Mouse (Mus musculus) megakaryocyte, embryonic 14.5 days (primary cell): ENCODE measurements around the gene Nosip. TPM values are rescaled to one million over a fixed set of nuclear protein-coding genes. Genes with fewer than 3 reads are reported as not detected.
A peak's percentile ranks its signal among the peaks of the same experiment; 100 is the strongest.
"Not testable (repeated sequence)": the region's sequence is repeated elsewhere in the genome, so short reads cannot be mapped to it uniquely, and the experiment has no call there.

Source experiments
- H3K27me3 ChIP-seq: replicated peaks from 2 replicates; pipeline ENCODE3; 2012; ENCODE audit warnings: inconsistent platforms
- H3K36me3 ChIP-seq: replicated peaks from 2 replicates; pipeline ENCODE3; 2012; ENCODE audit warnings: low read length, inconsistent platforms, mixed read lengths
- H3K4me1 ChIP-seq: 2 replicates; pipeline ENCODE4 v1.6.1; 2012; ENCODE audit warnings: inconsistent platforms
- H3K4me3 ChIP-seq: replicated peaks from 2 replicates; pipeline ENCODE3; 2012; ENCODE audit warnings: moderate library complexity, mild to moderate bottlenecking, inconsistent platforms
- H3K9me3 ChIP-seq: 2 replicates; pipeline ENCODE4 v1.6.1; 2012; ENCODE audit warnings: inconsistent platforms
- FLI1 ChIP-seq: IDR thresholded peaks from 2 replicates; pipeline ENCODE4 v1.6.1; 2012; ENCODE audit warnings: low read length, inconsistent platforms, mixed read lengths
- GATA1 ChIP-seq: IDR thresholded peaks from 3 replicates; pipeline ENCODE4 v1.6.1; 2012; ENCODE audit warnings: mixed read lengths, low read length, inconsistent platforms, borderline replicate concordance
- polyA plus RNA-seq: library from polyadenylated mRNA; stranded (reverse); fragments of >175 nt; gene quantifications from 2 replicates; pipeline ENCODE4 v1.2.3, GENCODE M21; 2012; ENCODE audit warnings: low replicate concordance; ENCODE audit not compliant: insufficient read depth

The Nosip gene
- polyA plus RNA-seq, 1 experiment = 150 TPM

DNA sequence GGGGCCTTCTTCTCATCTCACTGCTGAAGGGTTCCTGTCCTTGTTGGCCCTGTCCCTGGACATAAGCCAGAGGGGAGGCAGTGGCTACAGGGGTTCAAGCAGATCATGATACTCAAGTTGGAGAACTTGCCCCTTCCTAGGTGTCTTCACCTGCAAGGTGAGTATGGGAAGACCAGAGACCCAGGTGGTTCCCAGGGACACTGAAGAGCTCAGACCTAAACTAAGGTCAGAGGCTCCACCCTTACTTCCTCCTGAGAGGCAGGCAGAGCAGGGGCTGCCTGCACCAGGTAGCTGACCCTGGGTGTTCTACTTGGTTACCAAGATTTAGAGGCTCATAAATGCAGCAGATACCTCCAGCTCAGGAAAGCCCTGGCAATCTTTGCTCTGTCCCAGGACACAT is 59.7 kb downstream of the Nosip start:
- no peaks in the 10 kb centered on the region for H3K9me3 ChIP-seq
- peak overlapping the region; percentile 73 for H3K4me3 ChIP-seq
- H3K4me1 ChIP-seq = peaks cover 77% of the 10 kb centered on the region
- TF ChIP-seq FLI1 (no peak), GATA1 (no peak)
- peaks cover 77% of the 10 kb centered on the region for H3K36me3 ChIP-seq
- H3K27me3 ChIP-seq = no peaks in the 10 kb centered on the region

DNA sequence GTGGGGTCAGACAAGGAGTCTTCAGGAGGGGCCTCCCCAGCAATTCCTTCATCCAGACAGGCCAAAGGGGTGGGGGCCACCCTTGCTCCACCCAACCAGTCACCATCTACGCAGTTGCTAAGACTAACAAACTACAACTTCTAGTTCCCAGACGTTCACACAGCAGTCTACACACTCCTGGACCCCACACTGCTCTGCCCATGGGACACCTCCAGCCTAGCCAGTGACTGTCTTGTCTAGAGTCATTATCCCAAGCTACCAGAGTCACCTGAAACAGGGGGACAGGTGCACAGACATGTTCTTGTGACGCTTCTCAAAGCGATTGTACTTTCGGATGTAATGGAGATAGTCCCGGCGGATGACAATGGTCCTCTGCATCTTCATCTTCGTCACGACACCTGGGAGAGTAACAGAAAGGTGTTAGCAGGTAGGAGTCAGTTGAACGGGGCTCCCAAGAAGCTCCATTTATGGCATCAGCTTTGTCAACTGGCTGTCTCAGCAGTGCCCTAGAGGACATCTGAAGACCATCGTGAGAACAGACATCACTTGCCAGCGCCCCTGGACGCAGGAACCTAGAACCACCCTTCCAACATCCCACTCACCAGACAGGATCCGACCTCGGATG is 60.4 kb downstream of the Nosip start:
- peaks cover 81% of the 10 kb centered on the region for H3K4me1 ChIP-seq
- peaks cover 82% of the 10 kb centered on the region for H3K36me3 ChIP-seq
- H3K4me3 ChIP-seq = peak overlapping the region; percentile 99
- TF ChIP-seq GATA1 = no peak
- TF ChIP-seq FLI1 = no peak
- H3K9me3 ChIP-seq = no peaks in the 10 kb centered on the region
- H3K27me3 ChIP-seq = no peaks in the 10 kb centered on the region

- H3K9me3 ChIP-seq = no peaks in the 10 kb centered on the region
- no peak for TF ChIP-seq GATA1
- TF ChIP-seq FLI1 = no peak
- peaks cover 78% of the 10 kb centered on the region for H3K4me1 ChIP-seq
- H3K27me3 ChIP-seq = no peaks in the 10 kb centered on the region
- peaks cover 77% of the 10 kb centered on the region for H3K36me3 ChIP-seq
- H3K4me3 ChIP-seq = peak overlapping the region; percentile 99
Measured at GRCm38 (mm10) chr7:45123186-45123570, 60.9 kb downstream of the Nosip start.

GRCm38 (mm10) chr7:45124224-45125143 is 62.3 kb downstream of the Nosip start, which contains the start of gene Rps11:
TSS of gene Rps11 (minus strand) at chr7:45124439.
- H3K4me1 ChIP-seq = peaks cover 78% of the 10 kb centered on the region
- H3K36me3 ChIP-seq = peaks cover 69% of the 10 kb centered on the region
- TF ChIP-seq FLI1 = peak; percentile 95
- 0 out of 3 replicates have a peak, but pooled peaks have one; percentile 27 for TF ChIP-seq GATA1
- no peaks in the 10 kb centered on the region for H3K9me3 ChIP-seq
- peak within 1 kb of the TSS; percentile 99 for H3K4me3 ChIP-seq
- H3K27me3 ChIP-seq = no peaks in the 10 kb centered on the region

DNA sequence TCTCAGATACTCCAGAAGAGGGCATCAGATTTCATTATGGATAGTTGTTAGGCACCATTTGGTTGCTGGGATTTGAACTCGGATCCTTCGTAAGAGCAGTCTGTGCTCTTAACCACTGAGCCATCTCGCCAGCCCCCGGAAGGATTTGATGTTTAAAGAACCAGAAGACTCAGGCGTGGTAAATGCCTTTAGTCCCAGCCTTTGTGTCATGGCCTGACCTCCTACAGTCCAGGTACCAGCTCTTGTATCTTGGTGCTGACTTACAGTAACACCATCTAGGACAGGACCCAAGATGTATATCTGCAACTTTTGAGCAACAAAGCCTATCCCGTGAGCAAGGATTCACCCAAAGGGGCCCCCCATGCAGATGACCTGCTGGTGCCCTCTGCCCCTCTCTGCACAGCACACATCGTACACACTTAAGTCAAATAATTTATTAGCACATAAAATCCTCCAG is 62.9 kb downstream of the Nosip start:
- no peak overlapping the region for H3K4me3 ChIP-seq
- peaks cover 64% of the 10 kb centered on the region for H3K36me3 ChIP-seq

DNA sequence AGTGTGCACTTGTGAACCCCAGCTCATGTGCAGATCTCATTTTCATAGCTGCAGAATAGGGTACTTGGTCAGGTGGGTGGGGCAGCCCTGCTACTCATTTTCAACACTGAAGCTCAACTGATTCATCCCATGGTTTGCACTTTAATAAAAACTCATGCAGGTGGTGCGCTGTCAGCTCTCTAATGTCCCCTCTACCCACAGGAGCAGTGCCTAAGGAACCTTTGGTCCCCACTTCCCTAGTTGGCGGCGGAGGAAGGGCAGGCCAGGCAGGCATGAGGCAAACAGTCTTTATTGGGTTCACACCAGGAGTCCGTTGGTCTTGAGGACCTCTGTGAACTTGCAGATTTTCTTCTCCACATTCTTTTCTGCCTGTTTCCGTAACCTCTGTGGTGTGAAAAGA is 63.4 kb downstream of the Nosip start:
- Histone ChIP-seq H3K4me1 (peaks cover 77% of the 10 kb centered on the region), H3K36me3 (peaks cover 62% of the 10 kb centered on the region)
- not testable (repeated sequence) for H3K4me3 ChIP-seq, H3K9me3 ChIP-seq, H3K27me3 ChIP-seq

More for the DNA sequence above, 62.9 kb downstream of the Nosip start:
- TF ChIP-seq FLI1 = no peak
- no peak for TF ChIP-seq GATA1
- H3K4me1 ChIP-seq = peaks cover 79% of the 10 kb centered on the region
- H3K27me3 ChIP-seq = no peaks in the 10 kb centered on the region
- no peaks in the 10 kb centered on the region for H3K9me3 ChIP-seq

DNA sequence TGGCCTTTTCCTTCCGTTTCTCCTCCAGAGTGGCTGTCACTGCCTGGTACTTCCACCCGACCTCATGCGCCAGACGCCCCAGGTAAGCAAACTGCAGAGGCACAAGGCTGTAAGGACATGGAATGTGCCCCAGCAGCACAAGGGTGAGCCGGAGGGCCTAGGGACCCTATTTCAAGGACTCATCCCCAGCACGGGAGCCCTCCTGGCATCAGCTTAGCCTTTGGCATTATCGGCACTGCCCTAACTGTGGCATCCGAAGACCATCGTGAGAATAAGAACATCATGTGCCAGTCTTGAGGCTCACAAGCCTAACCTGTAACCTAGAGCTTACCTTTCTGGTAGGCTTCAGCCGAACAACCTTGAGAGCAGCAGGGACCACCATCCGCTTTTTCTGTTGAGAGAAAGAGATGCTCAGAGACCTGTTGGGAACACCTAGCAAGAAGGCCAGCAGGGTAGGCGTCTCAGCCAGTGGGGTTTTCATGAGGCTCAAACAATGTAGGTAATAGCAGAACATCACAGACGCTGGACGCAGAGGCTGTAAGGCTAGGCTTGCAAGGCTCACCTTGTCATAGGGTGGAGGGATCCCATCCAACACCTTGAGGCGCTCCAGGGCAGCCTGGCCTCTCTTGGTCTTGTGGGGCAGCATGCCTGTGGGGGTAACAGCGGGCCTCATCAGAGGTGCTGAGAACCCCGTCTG is 64.1 kb downstream of the Nosip start:
- H3K9me3 ChIP-seq = no peaks in the 10 kb centered on the region
- H3K36me3 ChIP-seq = peaks cover 61% of the 10 kb centered on the region
- H3K4me1 ChIP-seq = peaks cover 76% of the 10 kb centered on the region
- no peaks in the 10 kb centered on the region for H3K27me3 ChIP-seq
- TF ChIP-seq GATA1 (no peak), FLI1 (no peak)
- peak overlapping the region; percentile 98 for H3K4me3 ChIP-seq

DNA sequence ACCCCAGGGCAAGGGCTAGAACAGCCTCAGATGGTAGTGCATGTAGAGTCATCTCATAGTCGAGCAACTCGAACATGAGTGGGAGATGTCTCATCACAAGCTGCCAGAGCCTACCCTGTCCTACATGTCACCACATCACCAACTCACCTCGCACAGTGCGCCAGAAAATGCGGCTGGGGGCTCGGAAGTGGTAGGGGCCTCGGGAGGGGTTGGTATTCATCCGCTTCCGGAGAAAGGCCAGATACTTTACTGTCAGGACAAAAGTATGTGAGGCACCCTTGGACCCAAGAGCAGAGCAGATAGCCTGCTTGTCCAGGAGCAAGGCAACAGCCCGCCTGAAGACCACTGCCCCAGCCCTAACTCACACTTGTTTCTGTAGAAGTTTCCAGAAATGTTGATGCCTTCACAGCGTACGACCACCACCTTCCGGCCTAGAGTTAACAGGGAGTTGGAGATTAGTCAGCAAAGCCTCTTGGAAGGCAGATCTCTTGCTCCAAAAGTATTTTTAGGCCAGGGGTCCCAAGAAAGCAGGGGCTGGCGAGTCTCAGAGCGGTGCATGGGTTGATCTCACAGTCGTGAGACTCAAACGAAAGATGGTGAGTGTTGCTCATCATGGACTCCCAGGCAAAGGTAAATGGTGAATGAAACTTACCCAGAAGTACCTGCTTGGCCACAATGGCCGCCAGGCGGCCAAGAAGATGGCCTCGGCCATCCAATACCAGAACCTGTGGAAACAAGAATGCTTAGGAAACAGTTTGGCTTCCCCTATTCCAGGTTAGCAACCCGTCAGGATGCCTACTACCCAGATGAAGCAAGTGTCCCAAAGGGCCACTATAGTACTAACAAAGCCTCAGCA is 64.8 kb downstream of the Nosip start:
- Histone ChIP-seq H3K9me3 (no peaks in the 10 kb centered on the region), H3K36me3 (peaks cover 61% of the 10 kb centered on the region), H3K4me1 (peaks cover 75% of the 10 kb centered on the region), H3K4me3 (peak overlapping the region; percentile 98), H3K27me3 (no peaks in the 10 kb centered on the region)
- TF ChIP-seq GATA1 = no peak
- TF ChIP-seq FLI1 = no peak

Other genes starting within 250 kb of the Nosip start
- 59.4 and 135 TPM in 2 replicates for gene Nup62, start 246.3 kb upstream of the Nosip start, polyA plus RNA-seq
- 3.0 and 3.6 TPM in 2 replicates for gene Il4i1, start 246.0 kb upstream of the Nosip start, polyA plus RNA-seq
- 279 and 321 TPM in 2 replicates for gene Atf5, start 245.8 kb upstream of the Nosip start, polyA plus RNA-seq
- gene Akt1s1, start 213.4 kb upstream of the Nosip start, polyA plus RNA-seq = 372 and 2,506 TPM in 2 replicates
- gene Tbc1d17, start 213.3 kb upstream of the Nosip start, polyA plus RNA-seq = 44.5 TPM in 2 replicates
- gene Pnkp, start 205.3 kb upstream of the Nosip start, polyA plus RNA-seq = 30.0 and 36.4 TPM in 2 replicates
- gene Ptov1, start 192.6 kb upstream of the Nosip start, polyA plus RNA-seq = 191 and 368 TPM in 2 replicates
- 249 and 952 TPM in 2 replicates for gene Med25, start 169.7 kb upstream of the Nosip start, polyA plus RNA-seq
- 69.9 and 126 TPM in 2 replicates for gene Fuz, start 166.3 kb upstream of the Nosip start, polyA plus RNA-seq
- gene Ap2a1, start 132.9 kb upstream of the Nosip start, polyA plus RNA-seq = 137 and 235 TPM in 2 replicates
- 0.62 TPM in 1 of 2 replicates, not detected in the other for gene Tsks, start 119.2 kb upstream of the Nosip start, polyA plus RNA-seq
- gene Cpt1c, start 87.6 kb upstream of the Nosip start, polyA plus RNA-seq = 0.82 TPM in 1 of 2 replicates, not detected in the other
- 7.0 and 74.9 TPM in 2 replicates for gene Prmt1, start 75.9 kb upstream of the Nosip start, polyA plus RNA-seq
- 44.2 and 87.0 TPM in 2 replicates for gene Irf3, start 64.8 kb upstream of the Nosip start, polyA plus RNA-seq
- 44.7 and 73.7 TPM in 2 replicates for gene Bcl2l12, start 63.7 kb upstream of the Nosip start, polyA plus RNA-seq
- 219 and 387 TPM in 2 replicates for gene Scaf1, start 46.1 kb upstream of the Nosip start, polyA plus RNA-seq
- 26.5 and 83.1 TPM in 2 replicates for gene Rras, start 44.5 kb upstream of the Nosip start, polyA plus RNA-seq
- 63.6 and 73.6 TPM in 2 replicates for gene Prr12, start 9.5 kb upstream of the Nosip start, polyA plus RNA-seq
- 91.5 and 106 TPM in 2 replicates for gene Prrg2, start 248 bp downstream of the Nosip start, polyA plus RNA-seq
- 1.7 TPM in 1 of 2 replicates, not detected in the other for gene Rcn3, start 29.8 kb downstream of the Nosip start, polyA plus RNA-seq
- gene Fcgrt, start 41.4 kb downstream of the Nosip start, polyA plus RNA-seq = 28.9 and 70.0 TPM in 2 replicates
- gene Rps11, start 62.0 kb downstream of the Nosip start, polyA plus RNA-seq = 39.7 and 217 TPM in 2 replicates
- gene Rpl13a, start 66.3 kb downstream of the Nosip start, polyA plus RNA-seq = 3,981 and 5,869 TPM in 2 replicates
- 2.1 and 9.4 TPM in 2 replicates for gene Gm45713, start 73.8 kb downstream of the Nosip start, polyA plus RNA-seq
- 78.6 and 81.1 TPM in 2 replicates for gene Flt3l, start 74.0 kb downstream of the Nosip start, polyA plus RNA-seq
- 35.3 and 64.9 TPM in 2 replicates for gene Pih1d1, start 91.9 kb downstream of the Nosip start, polyA plus RNA-seq
- 56.7 and 76.4 TPM in 2 replicates for gene Aldh16a1, start 92.2 kb downstream of the Nosip start, polyA plus RNA-seq
- 0.06 TPM in 1 of 2 replicates, not detected in the other for gene Slc17a7, start 101.5 kb downstream of the Nosip start, polyA plus RNA-seq
- gene Gfy, start 117.1 kb downstream of the Nosip start, polyA plus RNA-seq = not detected in 2 replicates
- gene Pth2, start 118.6 kb downstream of the Nosip start, polyA plus RNA-seq = not detected in 2 replicates
- gene Ccdc155, start 142.5 kb downstream of the Nosip start, polyA plus RNA-seq = not detected in 2 replicates
- gene Dkkl1, start 149.7 kb downstream of the Nosip start, polyA plus RNA-seq = 0.60 TPM in 1 of 2 replicates, not detected in the other
- not detected in 2 replicates for gene Tead2, start 153.3 kb downstream of the Nosip start, polyA plus RNA-seq
- 212 and 263 TPM in 2 replicates for gene Cd37, start 176.7 kb downstream of the Nosip start, polyA plus RNA-seq
- gene Slc6a16, start 178.7 kb downstream of the Nosip start, polyA plus RNA-seq = not detected in 2 replicates
- gene Slc6a21, start 215.1 kb downstream of the Nosip start, polyA plus RNA-seq = not detected in 2 replicates